Mouse (Mus musculus) midbrain, embryonic 14.5 days (tissue): ENCODE measurements around the gene Fry. TPM values are rescaled to one million over a fixed set of nuclear protein-coding genes. Genes with fewer than 3 reads are reported as not detected.

Experiments
- ATAC-seq: fragments of 200-750 bp; cut with Nextera tagmentation; 2 replicates; pipeline ENCODE4 v1.8.0; 2017; ENCODE audit warnings: moderate number of reproducible peaks, moderate library complexity; ENCODE audit not compliant: low FRiP score, low TSS enrichment
- DNase-seq: peaks from one replicate; pipeline ENCODE4 v3.0.0-alpha.2; 2015
- H3K27ac ChIP-seq: fragments of 300-500 bp; sonication (generic); replicated peaks from 2 replicates; pipeline ENCODE4 v1.5.1; 2014; ENCODE audit warnings: mild to moderate bottlenecking, low read depth, low read length, moderate library complexity
- H3K27me3 ChIP-seq: fragments of 300-500 bp; sonication (generic); 2 replicates; pipeline ENCODE4 v1.6.1; 2014; ENCODE audit warnings: low read length, control low read depth, mixed read lengths; ENCODE audit not compliant: control insufficient read depth, insufficient read depth
- H3K36me3 ChIP-seq: fragments of 300-500 bp; sonication (generic); 2 replicates; pipeline ENCODE4 v1.6.1; 2014; ENCODE audit warnings: low read length, control low read depth; ENCODE audit not compliant: control insufficient read depth, insufficient read depth
- H3K4me1 ChIP-seq: fragments of 300-500 bp; sonication (generic); 2 replicates; pipeline ENCODE4 v1.6.1; 2014; ENCODE audit warnings: mild to moderate bottlenecking, antibody characterized with exemption, low read length, control low read depth; ENCODE audit not compliant: control insufficient read depth, insufficient read depth
- H3K4me2 ChIP-seq: fragments of 300-500 bp; sonication (generic); 2 replicates; pipeline ENCODE4 v1.6.1; 2014; ENCODE audit warnings: mild to moderate bottlenecking, low read length, moderate library complexity
- H3K4me3 ChIP-seq: fragments of 300-500 bp; sonication (generic); replicated peaks from 2 replicates; pipeline ENCODE4 v1.5.1; 2014; ENCODE audit warnings: low read depth, low read length
- H3K9ac ChIP-seq: fragments of 300-500 bp; sonication (generic); replicated peaks from 2 replicates; pipeline ENCODE4 v1.6.1; 2014; ENCODE audit warnings: mild to moderate bottlenecking, low read length, moderate library complexity
- H3K9me3 ChIP-seq: fragments of 300-500 bp; sonication (generic); 2 replicates; pipeline ENCODE4 v1.6.1; 2016; ENCODE audit warnings: low read length, control low read depth, mixed read lengths; ENCODE audit not compliant: control insufficient read depth
- WGBS: fragments of 180-500 bp; shearing (Covaris S2); extraction: QIAGEN DNeasy Blood & Tissue Kit; methylation state at CpG from one replicate; pipeline ENCODE4 v1.1.7; 2014; 5-methylcytosine and 5-hydroxymethylcytosine counted together
- polyA plus RNA-seq: library from polyadenylated mRNA; unstranded; fragments of >200 nt; fragmentation: Nextera tagmentation; extraction: Ambion mirVana; gene quantifications from 2 replicates; pipeline ENCODE4 v1.2.1, GENCODE M21; 2014

Gene Fry
- polyA plus RNA-seq, 1 experiment from 2014 or later, result 68.5 TPM

DNA sequence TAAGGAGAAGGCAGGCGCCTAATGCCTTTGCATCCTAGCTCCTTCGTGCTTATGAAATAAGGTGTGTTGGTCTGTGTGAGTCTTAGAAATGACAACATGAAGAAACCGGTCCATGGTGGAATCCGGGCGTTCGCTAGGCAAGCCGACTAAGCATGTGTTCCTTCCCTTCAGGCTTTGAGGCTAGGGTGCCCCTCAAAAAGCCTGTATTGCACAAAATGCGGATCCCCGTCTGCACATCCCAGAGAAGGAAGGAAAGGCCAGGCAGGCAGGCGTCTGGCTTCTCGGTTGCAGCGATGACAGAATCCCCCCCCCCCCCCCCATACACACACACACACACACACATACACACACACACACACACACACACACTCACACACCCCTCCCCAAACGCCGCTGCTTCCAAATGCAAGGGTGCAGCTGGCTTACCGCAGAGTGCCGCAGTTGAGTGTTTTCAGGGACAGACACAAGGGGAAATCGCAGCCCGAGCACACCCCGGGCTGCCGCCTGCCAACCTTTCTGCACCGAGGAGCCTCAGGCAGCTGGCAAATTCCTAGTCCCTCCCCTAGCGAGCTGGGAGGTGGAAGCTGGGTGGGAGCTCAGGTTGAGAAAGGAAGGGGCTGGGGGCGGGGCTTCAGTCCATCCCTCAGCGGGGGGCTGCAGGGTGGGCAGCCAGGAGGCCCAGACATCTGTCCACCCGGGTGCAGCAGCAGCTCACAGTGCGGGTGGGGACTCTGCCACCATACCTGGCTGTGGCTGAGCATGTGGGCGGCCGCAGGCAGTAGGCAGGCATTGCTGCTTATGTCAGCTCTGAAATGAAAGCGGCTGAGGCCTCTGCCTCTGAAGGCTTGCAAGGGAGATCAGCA, 141.0 kb downstream of the Fry start:
- DNase-seq (peak; percentile 90), ATAC-seq (peak; percentile 86)
- H3K4me3 ChIP-seq, result peak overlapping the region; percentile 56
- no peaks in the 10 kb centered on the region for H3K27me3 ChIP-seq
- H3K4me2 ChIP-seq, result peak overlapping the region; percentile 70
- H3K36me3 ChIP-seq, result no peaks in the 10 kb centered on the region
- 1% methylated on average over 29 of the region's 29 CpGs for whole genome bisulfite sequencing
- H3K9me3 ChIP-seq, result no peaks in the 10 kb centered on the region
- peak overlapping the region; percentile 96 for H3K27ac ChIP-seq
- peak overlapping the region; percentile 65 for H3K9ac ChIP-seq
- H3K4me1 ChIP-seq, result peaks cover 22% of the 10 kb centered on the region

GRCm38 (mm10) chr5:150260054-150260386, 141.6 kb downstream of the Fry start:
- Histone ChIP-seq H3K27ac (peak overlapping the region; percentile 96), H3K4me1 (peaks cover 22% of the 10 kb centered on the region), H3K9ac (peak overlapping the region; percentile 65), H3K36me3 (no peaks in the 10 kb centered on the region), H3K27me3 (no peaks in the 10 kb centered on the region), H3K9me3 (no peaks in the 10 kb centered on the region), H3K4me2 (peak overlapping the region; percentile 70), H3K4me3 (peak overlapping the region; percentile 56)
- DNase-seq (no peak), ATAC-seq (peak; percentile 62)
- WGBS, result 20% methylated on average over 9 of the region's 9 CpGs

- Histone ChIP-seq H3K4me2 (peak overlapping the region; percentile 70), H3K36me3 (no peaks in the 10 kb centered on the region), H3K27ac (0 out of 2 replicates have a peak overlapping the region, but pooled peaks have one; percentile 41), H3K27me3 (no peaks in the 10 kb centered on the region), H3K9me3 (no peaks in the 10 kb centered on the region), H3K4me3 (peak overlapping the region; percentile 56), H3K4me1 (peaks cover 22% of the 10 kb centered on the region), H3K9ac (peak overlapping the region; percentile 65)
- DNase-seq, result peak; percentile 53
- ATAC-seq, result no peak
- 61% methylated on average over 4 of the region's 4 CpGs for WGBS
These were observed 142.9 kb downstream of the Fry start for GRCm38 (mm10) chr5:150261361-150261760.

DNA sequence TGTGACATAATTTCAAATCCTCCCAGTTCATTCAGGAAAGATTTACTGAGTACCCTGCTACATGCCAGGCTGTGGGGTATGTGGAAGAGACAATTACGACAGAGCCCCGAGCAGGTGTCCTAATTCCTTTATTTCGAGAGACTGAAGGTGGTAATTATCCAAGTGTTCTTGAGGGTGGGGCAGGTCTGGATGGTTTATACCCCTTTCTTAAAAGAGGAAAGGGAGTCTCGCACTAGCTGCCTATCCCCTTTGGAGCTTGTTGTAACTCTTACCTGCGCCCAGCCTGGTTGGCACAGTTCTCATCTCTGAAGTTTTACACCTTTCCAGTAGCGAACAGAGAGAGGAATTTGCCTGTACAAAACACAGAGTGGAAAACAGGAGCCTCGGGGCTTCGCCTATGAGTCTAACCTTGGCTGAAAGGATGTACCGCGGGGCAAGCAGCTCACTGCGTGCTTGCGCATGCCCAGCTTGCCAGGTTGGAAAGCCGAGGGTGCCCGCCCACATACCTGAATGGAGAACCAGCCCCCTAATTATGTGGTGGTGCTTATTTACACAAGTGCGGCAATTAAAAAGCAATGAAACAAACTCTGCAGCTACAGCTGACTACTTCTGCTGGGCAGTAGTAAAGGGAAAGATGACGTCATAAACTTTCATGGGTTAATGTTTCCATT, 143.7 kb downstream of the Fry start:
- no peak overlapping the region for H3K27ac ChIP-seq

GRCm38 (mm10) chr5:150262717-150263103, 144.3 kb downstream of the Fry start:
- Histone ChIP-seq H3K36me3 (no peaks in the 10 kb centered on the region), H3K9me3 (no peaks in the 10 kb centered on the region), H3K27me3 (no peaks in the 10 kb centered on the region), H3K4me1 (peaks cover 22% of the 10 kb centered on the region), H3K4me3 (peak overlapping the region; percentile 56; the same call in 1 of the 2 replicates), H3K9ac (no peak overlapping the region; the same call in 1 of the 2 replicates), H3K4me2 (peak overlapping the region; percentile 70), H3K27ac (no peak overlapping the region)
- DNase-seq (no peak), ATAC-seq (no peak)
- WGBS, result 84% methylated on average over 5 of the region's 5 CpGs

More for the DNA sequence above, 143.7 kb downstream of the Fry start:
- H3K9me3 ChIP-seq, result no peaks in the 10 kb centered on the region
- peak overlapping the region; percentile 65 for H3K9ac ChIP-seq
- peaks cover 22% of the 10 kb centered on the region for H3K4me1 ChIP-seq
- no peaks in the 10 kb centered on the region for H3K27me3 ChIP-seq
- WGBS, result 89% methylated on average over 16 of the region's 16 CpGs
- H3K4me2 ChIP-seq, result peak overlapping the region; percentile 70
- ATAC-seq (no peak), DNase-seq (no peak)
- peak overlapping the region; percentile 56 for H3K4me3 ChIP-seq
- no peaks in the 10 kb centered on the region for H3K36me3 ChIP-seq

DNA sequence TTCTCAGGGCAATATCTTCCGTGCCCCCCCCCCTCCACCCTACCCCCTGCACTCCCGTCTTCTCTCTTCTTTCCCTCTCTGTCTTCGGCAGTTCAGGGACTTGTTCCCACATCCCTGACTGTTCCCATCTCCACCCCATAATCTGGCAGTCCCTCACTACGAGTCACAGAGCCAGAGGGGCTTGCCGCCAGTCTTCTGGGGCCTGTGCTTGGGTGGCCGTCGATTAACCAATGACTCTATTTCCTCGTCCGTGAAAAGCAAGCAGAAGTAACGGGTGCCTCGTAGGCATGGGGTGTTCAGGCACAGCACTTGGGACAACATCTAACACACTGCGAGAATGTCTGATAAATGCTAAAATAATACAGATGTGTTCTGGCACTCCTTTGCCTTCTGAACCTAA, 144.7 kb downstream of the Fry start:
- DNase-seq (no peak), ATAC-seq (no peak)
- 75% methylated on average over 12 of the region's 12 CpGs for WGBS
- Histone ChIP-seq H3K36me3 (no peaks in the 10 kb centered on the region), H3K4me2 (peak overlapping the region; percentile 70), H3K27me3 (no peaks in the 10 kb centered on the region), H3K27ac (no peak overlapping the region), H3K4me1 (peaks cover 20% of the 10 kb centered on the region), H3K4me3 (no peak overlapping the region), H3K9me3 (no peaks in the 10 kb centered on the region), H3K9ac (no peak overlapping the region)

DNA sequence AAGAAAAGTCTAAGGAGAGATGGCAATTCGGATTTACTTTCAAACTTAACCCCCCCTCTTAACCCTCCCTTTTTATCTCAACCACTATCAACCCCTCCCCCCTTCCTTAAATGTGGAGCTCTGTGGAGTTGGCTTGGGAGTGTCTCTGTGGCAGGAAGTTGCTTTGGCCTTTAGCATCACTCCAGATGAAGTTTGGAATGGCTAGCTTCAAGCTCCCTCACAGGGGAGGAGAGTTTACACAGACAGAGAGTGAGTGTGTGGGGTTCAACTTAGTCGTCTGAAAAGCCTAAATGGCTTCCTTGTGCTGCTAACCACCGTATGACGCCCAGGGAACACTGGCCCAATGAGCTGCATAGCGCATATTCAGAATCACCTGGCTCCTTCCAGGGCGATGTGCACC, 145.2 kb downstream of the Fry start:
- no peak overlapping the region for H3K4me3 ChIP-seq
- peaks cover 16% of the 10 kb centered on the region for H3K4me1 ChIP-seq
- no peak overlapping the region for H3K9ac ChIP-seq
- no peaks in the 10 kb centered on the region for H3K9me3 ChIP-seq
- no peak for ATAC-seq
- H3K4me2 ChIP-seq, result no peak overlapping the region
- 82% methylated on average over 6 of the region's 6 CpGs for WGBS
- H3K27ac ChIP-seq, result no peak overlapping the region
- H3K27me3 ChIP-seq, result no peaks in the 10 kb centered on the region
- no peaks in the 10 kb centered on the region for H3K36me3 ChIP-seq
- no peak for DNase-seq

GRCm38 (mm10) chr5:150265005-150265404, 146.6 kb downstream of the Fry start:
- Histone ChIP-seq H3K27me3 (no peaks in the 10 kb centered on the region), H3K9ac (no peak overlapping the region), H3K4me1 (peaks cover 15% of the 10 kb centered on the region), H3K4me2 (no peak overlapping the region), H3K9me3 (no peaks in the 10 kb centered on the region), H3K27ac (no peak overlapping the region), H3K4me3 (no peak overlapping the region), H3K36me3 (no peaks in the 10 kb centered on the region)
- DNase-seq, result no peak
- no peak for ATAC-seq
- 62% methylated on average over 1 of the region's 1 CpGs for WGBS
